Mouse (Mus musculus): ENCODE results near the gene Endov. TPM values are rescaled to one million over a fixed set of nuclear protein-coding genes. Genes with fewer than 3 reads are reported as not detected.

Endov gene
- total and polyA plus RNA-seq, 3 experiments = 8.9 to 16.6 (median 14.4) TPM

- no peaks in the 10 kb centered on the region for H3K4me1 ChIP-seq (ENCODE audit: insufficient read depth, low read depth, low read length)
- TF ChIP-seq GATA1 (IDR thresholded peaks at IDR 0.05; ENCODE audit: borderline replicate concordance, low read length) = no peak
- no peak for TF ChIP-seq POLR2AphosphoS5 (IDR thresholded peaks at IDR 0.05; ENCODE audit: insufficient replicate concordance, low read depth, low read length)
- TF ChIP-seq TAL1 (conservative IDR thresholded peaks at IDR 0.05; ENCODE audit: low read depth, low read length) = no peak
- TF ChIP-seq GATA2 (IDR thresholded peaks at IDR 0.05; ENCODE audit: borderline replicate concordance, low read depth, low read length) = no peak
- peak; percentile 97 for TF ChIP-seq CTCF (IDR thresholded peaks at IDR 0.05; ENCODE audit: low read depth, low read length)
- ATAC-seq (ENCODE audit: extremely low read depth, insufficient number of reproducible peaks, low FRiP score, poor library complexity, severe bottlenecking) = peak; percentile 41
- peak; percentile 77 for DNase-seq (ENCODE audit: low spot score)
- no peaks in the 10 kb centered on the region for H3K9me3 ChIP-seq (replicated peaks)
- H3K36me3 ChIP-seq (replicated peaks) = peaks cover 97% of the 10 kb centered on the region
- H3K4me3 ChIP-seq (ENCODE audit: low read depth, low read length) = no peak overlapping the region
- no peaks in the 10 kb centered on the region for H3K27me3 ChIP-seq (ENCODE audit: insufficient read depth, low read length)
Measured at GRCm38 (mm10) chr11:119503675-119504074, 12.5 kb downstream of the Endov start.

- no peak for DNase-seq (ENCODE audit: low spot score)
- Histone ChIP-seq H3K9me3 (replicated peaks) (no peaks in the 10 kb centered on the region), H3K4me1 (ENCODE audit: insufficient read depth, low read depth, low read length) (no peaks in the 10 kb centered on the region), H3K27me3 (ENCODE audit: insufficient read depth, low read length) (no peaks in the 10 kb centered on the region; the same call in 1 of the 2 replicates), H3K4me3 (ENCODE audit: low read depth, low read length) (no peak overlapping the region), H3K36me3 (replicated peaks) (peaks cover 76% of the 10 kb centered on the region)
- no peak for TF ChIP-seq CTCF (IDR thresholded peaks at IDR 0.05; ENCODE audit: low read depth, low read length)
- TF ChIP-seq GATA2 (IDR thresholded peaks at IDR 0.05; ENCODE audit: borderline replicate concordance, low read depth, low read length) = no peak
- TF ChIP-seq GATA1 (IDR thresholded peaks at IDR 0.05; ENCODE audit: borderline replicate concordance, low read length) = no peak
- no peak for TF ChIP-seq POLR2AphosphoS5 (IDR thresholded peaks at IDR 0.05; ENCODE audit: insufficient replicate concordance, low read depth, low read length)
- TF ChIP-seq TAL1 (conservative IDR thresholded peaks at IDR 0.05; ENCODE audit: low read depth, low read length) = no peak
- no peak for ATAC-seq (ENCODE audit: extremely low read depth, insufficient number of reproducible peaks, low FRiP score, poor library complexity, severe bottlenecking)
Measured at GRCm38 (mm10) chr11:119506386-119506785, 15.2 kb downstream of the Endov start.

DNA sequence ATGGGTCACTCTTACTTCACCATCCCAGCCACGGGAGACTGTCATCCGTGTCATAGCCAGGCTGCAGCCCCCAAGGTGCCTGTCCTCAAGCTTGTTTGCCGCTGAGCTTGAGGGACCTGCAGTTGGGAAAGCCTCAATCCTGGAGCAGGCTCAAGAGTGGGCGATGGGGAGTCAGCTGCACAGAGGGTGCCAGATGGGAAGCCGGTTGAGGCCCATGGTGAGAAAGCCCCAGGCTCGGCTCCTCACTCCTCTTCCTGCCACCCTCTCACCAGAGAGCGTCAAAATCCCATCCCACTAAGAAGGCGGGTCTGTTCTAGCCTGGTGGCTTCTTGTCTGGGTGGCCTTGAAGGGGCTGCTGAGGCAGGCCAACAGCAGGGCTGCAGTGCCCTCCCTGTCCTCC, 16.6 kb downstream of the Endov start:
- ATAC-seq (ENCODE audit: extremely low read depth, insufficient number of reproducible peaks, low FRiP score, poor library complexity, severe bottlenecking) (no peak), DNase-seq (ENCODE audit: low spot score) (no peak)
- Histone ChIP-seq H3K4me1 (ENCODE audit: insufficient read depth, low read depth, low read length) (no peaks in the 10 kb centered on the region), H3K9me3 (replicated peaks) (no peaks in the 10 kb centered on the region), H3K4me3 (ENCODE audit: low read depth, low read length) (no peak overlapping the region), H3K27me3 (ENCODE audit: insufficient read depth, low read length) (peaks cover 9% of the 10 kb centered on the region), H3K36me3 (replicated peaks) (peaks cover 62% of the 10 kb centered on the region)
- no peak for TF ChIP-seq GATA1 (IDR thresholded peaks at IDR 0.05; ENCODE audit: borderline replicate concordance, low read length)
- no peak for TF ChIP-seq POLR2AphosphoS5 (IDR thresholded peaks at IDR 0.05; ENCODE audit: insufficient replicate concordance, low read depth, low read length)
- TF ChIP-seq TAL1 (conservative IDR thresholded peaks at IDR 0.05; ENCODE audit: low read depth, low read length) = no peak
- TF ChIP-seq CTCF (IDR thresholded peaks at IDR 0.05; ENCODE audit: low read depth, low read length) = no peak
- TF ChIP-seq GATA2 (IDR thresholded peaks at IDR 0.05; ENCODE audit: borderline replicate concordance, low read depth, low read length) = no peak

- Histone ChIP-seq H3K4me3 (ENCODE audit: low read depth, low read length) (no peak overlapping the region), H3K9me3 (replicated peaks) (no peaks in the 10 kb centered on the region), H3K36me3 (replicated peaks) (peaks cover 47% of the 10 kb centered on the region), H3K4me1 (ENCODE audit: insufficient read depth, low read depth, low read length) (no peaks in the 10 kb centered on the region), H3K27me3 (ENCODE audit: insufficient read depth, low read length) (peaks cover 23% of the 10 kb centered on the region)
- no peak for DNase-seq (ENCODE audit: low spot score)
- TF ChIP-seq GATA2 (IDR thresholded peaks at IDR 0.05; ENCODE audit: borderline replicate concordance, low read depth, low read length) = no peak
- no peak for TF ChIP-seq TAL1 (conservative IDR thresholded peaks at IDR 0.05; ENCODE audit: low read depth, low read length)
- no peak for TF ChIP-seq CTCF (IDR thresholded peaks at IDR 0.05; ENCODE audit: low read depth, low read length)
- TF ChIP-seq POLR2AphosphoS5 (IDR thresholded peaks at IDR 0.05; ENCODE audit: insufficient replicate concordance, low read depth, low read length) = no peak
- TF ChIP-seq GATA1 (IDR thresholded peaks at IDR 0.05; ENCODE audit: borderline replicate concordance, low read length) = no peak
- no peak for ATAC-seq (ENCODE audit: extremely low read depth, insufficient number of reproducible peaks, low FRiP score, poor library complexity, severe bottlenecking)
Measured at GRCm38 (mm10) chr11:119509165-119509776, 18.1 kb downstream of the Endov start.

DNA sequence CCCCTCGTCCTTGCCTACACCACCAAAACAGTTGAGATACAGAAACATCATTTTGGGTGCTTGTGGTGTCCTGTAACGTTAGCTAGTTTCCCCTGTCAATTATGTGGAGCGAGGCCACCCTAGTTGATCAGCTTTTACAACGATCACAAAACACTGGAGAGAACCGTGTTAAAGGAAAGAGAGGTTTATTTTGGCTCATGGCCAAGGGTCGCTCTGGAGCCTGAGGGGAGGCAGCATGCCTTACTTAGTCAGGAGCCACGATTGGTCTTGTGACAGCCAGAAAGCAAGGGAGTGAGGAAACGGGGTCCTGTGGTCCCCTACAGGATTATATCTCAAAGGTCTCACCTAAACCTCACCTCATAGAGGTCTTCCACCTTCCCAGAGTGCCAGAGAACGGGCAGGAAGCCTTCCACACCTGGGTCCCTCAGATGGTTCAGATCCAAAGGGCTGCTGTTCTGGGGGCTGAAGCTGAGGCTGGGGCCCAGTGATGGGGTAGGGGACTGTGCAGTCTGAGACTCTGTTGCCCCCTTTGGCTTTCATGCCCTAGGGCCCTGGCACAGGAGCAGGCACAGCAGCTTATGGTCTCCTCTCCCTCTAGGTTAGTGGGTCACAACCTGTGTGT, 22.0 kb downstream of the Endov start:
- Histone ChIP-seq H3K27me3 (ENCODE audit: insufficient read depth, low read length) (peaks cover 60% of the 10 kb centered on the region), H3K9me3 (replicated peaks) (no peaks in the 10 kb centered on the region), H3K4me1 (ENCODE audit: insufficient read depth, low read depth, low read length) (no peaks in the 10 kb centered on the region), H3K4me3 (ENCODE audit: low read depth, low read length) (no peak overlapping the region), H3K36me3 (replicated peaks) (peaks cover 11% of the 10 kb centered on the region)
- DNase-seq (ENCODE audit: low spot score) = no peak
- no peak for ATAC-seq (ENCODE audit: extremely low read depth, insufficient number of reproducible peaks, low FRiP score, poor library complexity, severe bottlenecking)
- TF ChIP-seq POLR2AphosphoS5 (IDR thresholded peaks at IDR 0.05; ENCODE audit: insufficient replicate concordance, low read depth, low read length) (no peak), GATA2 (IDR thresholded peaks at IDR 0.05; ENCODE audit: borderline replicate concordance, low read depth, low read length) (no peak), TAL1 (conservative IDR thresholded peaks at IDR 0.05; ENCODE audit: low read depth, low read length) (no peak), GATA1 (IDR thresholded peaks at IDR 0.05; ENCODE audit: borderline replicate concordance, low read length) (no peak), CTCF (IDR thresholded peaks at IDR 0.05; ENCODE audit: low read depth, low read length) (no peak)

- no peaks in the 10 kb centered on the region for H3K9me3 ChIP-seq (replicated peaks)
- ATAC-seq (ENCODE audit: extremely low read depth, insufficient number of reproducible peaks, low FRiP score, poor library complexity, severe bottlenecking) (no peak), DNase-seq (ENCODE audit: low spot score) (no peak)
- peaks cover 70% of the 10 kb centered on the region for H3K27me3 ChIP-seq (ENCODE audit: insufficient read depth, low read length)
- no peaks in the 10 kb centered on the region for H3K4me1 ChIP-seq (ENCODE audit: insufficient read depth, low read depth, low read length)
- no peak overlapping the region for H3K4me3 ChIP-seq (ENCODE audit: low read depth, low read length)
- TF ChIP-seq POLR2AphosphoS5 (IDR thresholded peaks at IDR 0.05; ENCODE audit: insufficient replicate concordance, low read depth, low read length) (no peak), GATA1 (IDR thresholded peaks at IDR 0.05; ENCODE audit: borderline replicate concordance, low read length) (no peak), GATA2 (IDR thresholded peaks at IDR 0.05; ENCODE audit: borderline replicate concordance, low read depth, low read length) (no peak), CTCF (IDR thresholded peaks at IDR 0.05; ENCODE audit: low read depth, low read length) (no peak), TAL1 (conservative IDR thresholded peaks at IDR 0.05; ENCODE audit: low read depth, low read length) (no peak)
- peaks cover under 1% of the 10 kb centered on the region for H3K36me3 ChIP-seq (replicated peaks)
Measured at GRCm38 (mm10) chr11:119514108-119514860, 23.1 kb downstream of the Endov start.
